Mouse (Mus musculus) midbrain, embryonic 10.5 days (tissue): ENCODE data around the gene Mapk7. TPM values are rescaled to one million over a fixed set of nuclear protein-coding genes. Genes with fewer than 3 reads are reported as not detected.
A peak's percentile ranks its signal among the peaks of the same experiment; 100 is the strongest.

Experiments used
- DNase-seq: peaks from one replicate; pipeline ENCODE4 v3.0.0-alpha.2; 2017; ENCODE audit warnings: low spot score
- H3K27ac ChIP-seq: fragments of 300-500 bp; sonication (generic); replicated peaks from 2 replicates; pipeline ENCODE4 v1.5.1; 2016; ENCODE audit warnings: mild to moderate bottlenecking
- H3K27me3 ChIP-seq: fragments of 300-500 bp; sonication (generic); 2 replicates; pipeline ENCODE4 v1.6.1; 2016; ENCODE audit warnings: low read depth, mild to moderate bottlenecking; ENCODE audit not compliant: poor library complexity, severe bottlenecking
- H3K36me3 ChIP-seq: fragments of 300-500 bp; sonication (generic); 2 replicates; pipeline ENCODE4 v1.6.1; 2016; ENCODE audit warnings: mild to moderate bottlenecking, moderate library complexity
- H3K4me1 ChIP-seq: fragments of 300-500 bp; sonication (generic); 2 replicates; pipeline ENCODE4 v1.6.1; 2016
- H3K4me3 ChIP-seq: fragments of 300-500 bp; sonication (generic); 2 replicates; pipeline ENCODE4 v1.5.1; 2016; ENCODE audit warnings: mild to moderate bottlenecking, moderate library complexity
- H3K9me3 ChIP-seq: fragments of 300-500 bp; sonication (generic); replicated peaks from 2 replicates; pipeline ENCODE4 v1.6.1; 2016; ENCODE audit warnings: mild to moderate bottlenecking
- WGBS: fragments of 180-500 bp; shearing (Covaris S2); methylation state at CpG from one replicate; pipeline ENCODE4 v1.1.7; 2016; 5-methylcytosine and 5-hydroxymethylcytosine counted together
- polyA plus RNA-seq: library from polyadenylated mRNA; unstranded; fragments of >200 nt; fragmentation: Nextera tagmentation; extraction: Ambion mirVana; gene quantifications from 2 replicates; pipeline ENCODE4 v1.2.1, GENCODE M21; 2016

Gene Mapk7
- polyA plus RNA-seq = 89.2 and 94.6 TPM in 2 replicates

- under 1% methylated on average over 62 of the region's 62 CpGs for WGBS
- DNase-seq = peak; percentile 100
- Histone ChIP-seq H3K36me3 (peaks cover 37% of the 10 kb centered on the region), H3K4me1 (peaks cover 33% of the 10 kb centered on the region), H3K9me3 (no peaks in the 10 kb centered on the region), H3K4me3 (peak within 1 kb of the TSS; percentile 86), H3K27me3 (no peaks in the 10 kb centered on the region), H3K27ac (peak within 1 kb of the TSS; percentile 95)
Measured at GRCm38 (mm10) chr11:61494129-61494997, at the start of gene Mapk7. Gene Mapk7, minus strand, starts transcription at chr11:61494406.

DNA sequence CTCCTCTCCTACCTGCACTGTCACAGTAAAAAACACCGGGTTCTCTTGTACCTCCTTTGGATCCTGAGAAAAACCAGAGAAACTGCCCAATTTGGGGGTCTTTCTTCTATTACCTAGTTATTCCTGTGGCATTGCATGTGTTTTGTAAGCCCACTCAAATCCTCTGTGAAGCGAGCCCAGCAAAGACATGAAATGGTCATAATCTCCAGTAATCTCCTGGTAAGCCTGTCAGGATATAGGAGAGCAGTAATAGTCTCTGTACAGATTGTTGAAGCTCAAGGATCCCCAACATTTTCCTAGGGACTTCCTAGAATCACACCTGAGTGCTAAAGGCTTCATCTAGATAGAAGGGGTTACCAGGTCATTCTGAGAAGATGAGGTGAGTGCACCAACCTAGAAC lies 46.9 kb upstream of the Mapk7 start:
- no peaks in the 10 kb centered on the region for H3K27me3 ChIP-seq
- H3K36me3 ChIP-seq = peaks cover 55% of the 10 kb centered on the region
- H3K27ac ChIP-seq = no peak overlapping the region
- H3K9me3 ChIP-seq = no peaks in the 10 kb centered on the region
- WGBS = 94% methylated on average over 2 of the region's 2 CpGs
- no peaks in the 10 kb centered on the region for H3K4me1 ChIP-seq
- H3K4me3 ChIP-seq = no peak overlapping the region
- no peak for DNase-seq

GRCm38 (mm10) chr11:61540642-61541041 lies 46.4 kb upstream of the Mapk7 start:
- Histone ChIP-seq H3K27me3 (no peaks in the 10 kb centered on the region), H3K4me1 (no peaks in the 10 kb centered on the region), H3K4me3 (no peak overlapping the region), H3K9me3 (no peaks in the 10 kb centered on the region), H3K27ac (no peak overlapping the region), H3K36me3 (peaks cover 50% of the 10 kb centered on the region)
- no peak for DNase-seq
- 83% methylated on average over 7 of the region's 7 CpGs for WGBS

GRCm38 (mm10) chr11:61537362-61537761 lies 43.2 kb upstream of the Mapk7 start:
- H3K9me3 ChIP-seq = no peaks in the 10 kb centered on the region
- no peak overlapping the region for H3K27ac ChIP-seq
- 88% methylated on average over 3 of the region's 3 CpGs for WGBS
- H3K36me3 ChIP-seq = peaks cover 40% of the 10 kb centered on the region
- 0 out of 2 replicates have a peak, but pooled peaks cover 3% of the 10 kb centered on the region for H3K4me1 ChIP-seq
- no peaks in the 10 kb centered on the region for H3K27me3 ChIP-seq
- no peak overlapping the region for H3K4me3 ChIP-seq
- no peak for DNase-seq

- WGBS = 82% methylated on average over 3 of the region's 3 CpGs
- Histone ChIP-seq H3K4me3 (no peak overlapping the region), H3K4me1 (0 out of 2 replicates have a peak, but pooled peaks cover 3% of the 10 kb centered on the region), H3K27ac (no peak overlapping the region), H3K9me3 (no peaks in the 10 kb centered on the region), H3K27me3 (no peaks in the 10 kb centered on the region), H3K36me3 (peaks cover 40% of the 10 kb centered on the region)
- no peak for DNase-seq
Measured at GRCm38 (mm10) chr11:61536952-61537351, 42.7 kb upstream of the Mapk7 start.

- WGBS = 90% methylated on average over 1 of the region's 1 CpGs
- no peak for DNase-seq
- H3K27me3 ChIP-seq = no peaks in the 10 kb centered on the region
- H3K4me3 ChIP-seq = no peak overlapping the region
- H3K4me1 ChIP-seq = 0 out of 2 replicates have a peak, but pooled peaks cover 3% of the 10 kb centered on the region
- no peak overlapping the region for H3K27ac ChIP-seq
- no peaks in the 10 kb centered on the region for H3K9me3 ChIP-seq
- H3K36me3 ChIP-seq = peaks cover 43% of the 10 kb centered on the region
Measured at GRCm38 (mm10) chr11:61535530-61535929, 41.3 kb upstream of the Mapk7 start.

GRCm38 (mm10) chr11:61533571-61533970 lies 39.4 kb upstream of the Mapk7 start:
- Histone ChIP-seq H3K27ac (0 out of 2 replicates have a peak overlapping the region, but pooled peaks have one; percentile 19), H3K27me3 (no peaks in the 10 kb centered on the region), H3K4me3 (no peak overlapping the region), H3K36me3 (peaks cover 39% of the 10 kb centered on the region), H3K4me1 (peaks cover 12% of the 10 kb centered on the region), H3K9me3 (no peaks in the 10 kb centered on the region)
- WGBS = 74% methylated on average over 5 of the region's 5 CpGs
- no peak for DNase-seq

DNA sequence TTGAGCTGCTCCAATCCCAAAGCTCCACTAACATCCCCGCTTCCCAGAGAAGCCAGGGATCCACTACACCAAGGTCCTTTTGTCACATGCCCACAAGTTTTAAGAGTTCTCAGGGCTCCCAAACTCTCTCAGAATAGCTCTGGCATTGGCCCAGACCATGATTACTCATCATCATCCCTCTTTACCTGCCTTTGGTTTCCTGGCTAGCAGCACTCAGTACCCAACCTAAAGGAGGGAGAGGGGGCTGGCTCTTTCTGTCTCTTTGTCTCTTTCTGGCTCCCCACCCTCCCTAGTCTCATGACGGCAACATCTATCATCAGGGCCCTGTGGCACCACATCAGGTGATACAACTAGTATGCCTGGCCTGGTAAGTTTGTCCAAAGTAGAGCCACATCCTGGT lies 38.6 kb upstream of the Mapk7 start:
- H3K36me3 ChIP-seq = peaks cover 41% of the 10 kb centered on the region
- no peak overlapping the region for H3K27ac ChIP-seq
- peaks cover 12% of the 10 kb centered on the region for H3K4me1 ChIP-seq
- DNase-seq = no peak
- no peaks in the 10 kb centered on the region for H3K9me3 ChIP-seq
- no peaks in the 10 kb centered on the region for H3K27me3 ChIP-seq
- 96% methylated on average over 2 of the region's 2 CpGs for WGBS
- H3K4me3 ChIP-seq = no peak overlapping the region

DNA sequence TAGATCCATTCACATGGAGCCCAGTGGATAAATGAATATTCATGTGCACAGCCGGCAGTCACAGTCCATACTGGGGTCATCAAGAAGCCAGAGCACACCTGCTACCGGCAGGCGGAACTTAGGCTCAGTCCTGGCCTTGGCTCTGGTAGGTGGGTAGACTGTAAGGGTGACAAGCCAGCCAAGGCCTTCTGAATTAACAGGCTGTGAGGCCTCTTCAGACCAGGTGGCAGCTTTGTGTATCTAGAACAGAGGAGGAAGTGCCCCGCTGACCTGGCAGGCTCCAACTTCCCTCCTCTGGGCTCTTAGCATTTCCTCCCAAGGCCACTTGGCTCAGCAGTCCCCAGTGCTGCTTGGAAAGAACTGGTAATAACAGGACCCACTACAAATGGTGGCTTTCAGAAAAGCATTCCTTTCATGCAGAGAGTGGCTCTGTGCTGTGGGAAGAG lies 35.1 kb upstream of the Mapk7 start:
- Histone ChIP-seq H3K27me3 (no peaks in the 10 kb centered on the region), H3K27ac (peak overlapping the region; percentile 6; the same call in 1 of the 2 replicates), H3K4me1 (peaks cover 11% of the 10 kb centered on the region), H3K36me3 (peaks cover 46% of the 10 kb centered on the region), H3K9me3 (no peaks in the 10 kb centered on the region), H3K4me3 (no peak overlapping the region)
- WGBS = 61% methylated on average over 4 of the region's 4 CpGs
- DNase-seq = peak; percentile 14

GRCm38 (mm10) chr11:61526872-61527271 lies 32.7 kb upstream of the Mapk7 start:
- Histone ChIP-seq H3K27me3 (no peaks in the 10 kb centered on the region), H3K4me3 (no peak overlapping the region), H3K4me1 (peaks cover 10% of the 10 kb centered on the region), H3K36me3 (peaks cover 47% of the 10 kb centered on the region), H3K9me3 (no peaks in the 10 kb centered on the region), H3K27ac (no peak overlapping the region)
- WGBS = 100% methylated on average over 1 of the region's 1 CpGs
- no peak for DNase-seq

GRCm38 (mm10) chr11:61519484-61520107 lies 25.4 kb upstream of the Mapk7 start:
- Histone ChIP-seq H3K9me3 (no peaks in the 10 kb centered on the region), H3K4me1 (no peaks in the 10 kb centered on the region), H3K4me3 (no peak overlapping the region), H3K27ac (no peak overlapping the region), H3K27me3 (no peaks in the 10 kb centered on the region), H3K36me3 (peaks cover 74% of the 10 kb centered on the region)
- WGBS = 96% methylated on average over 3 of the region's 3 CpGs
- no peak for DNase-seq

GRCm38 (mm10) chr11:61518871-61519270 lies 24.7 kb upstream of the Mapk7 start:
- Histone ChIP-seq H3K27me3 (no peaks in the 10 kb centered on the region), H3K4me1 (no peaks in the 10 kb centered on the region), H3K36me3 (peaks cover 79% of the 10 kb centered on the region), H3K4me3 (no peak overlapping the region), H3K27ac (no peak overlapping the region), H3K9me3 (no peaks in the 10 kb centered on the region)
- WGBS = 90% methylated on average over 3 of the region's 3 CpGs
- no peak for DNase-seq

DNA sequence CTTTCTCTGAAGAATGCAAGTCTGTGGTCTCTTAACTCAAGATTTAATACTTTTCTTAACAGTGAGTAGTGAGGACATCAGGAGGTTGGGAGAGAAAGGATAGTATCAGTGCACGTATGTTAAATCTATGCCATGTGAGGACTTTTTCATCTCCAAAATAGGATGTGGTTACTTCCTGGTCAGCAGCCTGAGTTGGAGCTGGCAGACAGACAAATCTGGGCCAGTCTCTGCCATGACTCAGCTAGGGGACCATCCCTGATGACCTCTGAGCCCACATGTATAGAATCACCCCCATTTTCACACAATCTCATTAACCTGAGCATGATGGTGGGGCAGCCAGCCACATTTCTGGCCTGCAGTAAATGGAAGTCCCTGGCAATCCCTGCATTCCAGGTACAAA lies 23.8 kb upstream of the Mapk7 start:
- no peak for DNase-seq
- Histone ChIP-seq H3K27ac (no peak overlapping the region), H3K9me3 (no peaks in the 10 kb centered on the region), H3K36me3 (peaks cover 82% of the 10 kb centered on the region), H3K4me3 (no peak overlapping the region), H3K4me1 (no peaks in the 10 kb centered on the region), H3K27me3 (no peaks in the 10 kb centered on the region)
- WGBS = 88% methylated on average over 1 of the region's 1 CpGs
